Comparison of ENCODE assay signal across 10 mouse cellular contexts in genomic region chr6:115313235-115313738, GRCm38 (mm10). TPM values are rescaled to one million over a fixed set of nuclear protein-coding genes. Genes with fewer than 3 reads are reported as not detected.
DNase-seq lines count a peak whose midpoint lies in the region; ATAC-seq and TF ChIP-seq lines count a peak whose summit lies in the region.
"Had no signal": no experiment of that assay in that cellular context is flagged by ENCODE, and none has a peak within 500 bp of the region (broad histone marks: within the 10 kb centered on the region; RNA-seq: fewer than 3 reads in every experiment).

No protein-coding gene starts in this region.

- peak in 1 of 2 experiments; percentile 54 for DNase-seq in layer of hippocampus, adult 2 months (ENCODE audit: low spot score in 2 of 2)
- DNase-seq in layer of hippocampus, postnatal 14 days (ENCODE audit: low spot score in 2 of 2): no peak
- DNase-seq in ES-E14 (ENCODE audit: low read depth, low spot score): no peak
- peak; percentile 77 to 87 for DNase-seq in cerebellum, adult 2 months
- DNase-seq in left cerebral cortex, postnatal 25 days (ENCODE audit: low spot score in 2 of 2): peak; percentile 36 to 75
- no peak for DNase-seq in ovary, postnatal 14 days (ENCODE audit: low spot score)
- DNase-seq in thymus, postnatal 4 days: no peak
- DNase-seq: gastrocnemius, postnatal 10 days had no signal

- peak overlapping the region; percentile 74 for H3K27ac ChIP-seq in layer of hippocampus, adult 2 months
- no peak overlapping the region for H3K27ac ChIP-seq in ES-E14 (ENCODE audit: insufficient read depth, low read depth, low read length, poor library complexity, severe bottlenecking)
- peak overlapping the region; percentile 32 for H3K27ac ChIP-seq in cerebellum, adult 2 months (ENCODE audit: insufficient read depth, low read length)
- H3K27ac ChIP-seq: embryonic facial prominence, embryonic 12.5 days had no signal

- WGBS in cerebellum, adult 2 months: 4% methylated on average over 9 of the region's 9 CpGs

- no peaks in the 10 kb centered on the region for H3K27me3 ChIP-seq in cerebellum, adult 2 months (ENCODE audit: control insufficient read depth, insufficient read depth, low read length)
- H3K27me3 ChIP-seq: embryonic facial prominence, embryonic 12.5 days had no signal

- no peak overlapping the region; the same call in 1 of the 2 replicates for H3K4me3 ChIP-seq in layer of hippocampus, adult 2 months
- H3K4me3 ChIP-seq in ES-E14 (ENCODE audit: insufficient read depth in 1 of 2, low read depth in 1 of 2, low read length in 2 of 2, poor library complexity in 1 of 2, severe bottlenecking in 1 of 2): no peak overlapping the region
- H3K4me3 ChIP-seq in cerebellum, adult 2 months (replicated peaks; ENCODE audit: insufficient read depth, low read depth, low read length): no peak overlapping the region
- H3K4me3 ChIP-seq: embryonic facial prominence, embryonic 12.5 days had no signal

- no peaks in the 10 kb centered on the region for H3K36me3 ChIP-seq in ES-E14 (ENCODE audit: control insufficient read depth, insufficient read depth, low read length, poor library complexity, severe bottlenecking)
- H3K36me3 ChIP-seq: embryonic facial prominence, embryonic 12.5 days had no signal

- in situ Hi-C loops in ES-E14 (cut with MboI; ENCODE audit: low sequenced_read_pairs in 2 of 2, unreplicated experiment in 2 of 2): no loop called here

- peak; percentile 16; the same call in 1 of the 2 replicates for TF ChIP-seq POLR2A in cerebellum, adult 2 months (IDR thresholded peaks at IDR 0.05; ENCODE audit: borderline replicate concordance, insufficient read depth, low read length)

- H3K4me1 ChIP-seq in ES-E14 (ENCODE audit: control insufficient read depth in 2 of 2, insufficient read depth in 2 of 2, low read length in 2 of 2, poor library complexity in 1 of 2): no peaks in the 10 kb centered on the region
- no peaks in the 10 kb centered on the region for H3K4me1 ChIP-seq in cerebellum, adult 2 months (ENCODE audit: control insufficient read depth, insufficient read depth, low read length)
- H3K4me1 ChIP-seq: embryonic facial prominence, embryonic 12.5 days had no signal

- H3K9ac ChIP-seq in ES-E14 (ENCODE audit: insufficient read depth, low read depth, low read length, poor library complexity, severe bottlenecking): no peak overlapping the region
- H3K9ac ChIP-seq: embryonic facial prominence, embryonic 12.5 days had no signal

- ATAC-seq in megakaryocyte, adult 5-6 weeks (ENCODE audit: poor library complexity, severe bottlenecking): no peak

- no peak for TF ChIP-seq CTCF in layer of hippocampus, adult 2 months (conservative IDR thresholded peaks at IDR 0.05)
- no peak for TF ChIP-seq CTCF in cerebellum, adult 2 months (IDR thresholded peaks at IDR 0.05; ENCODE audit: borderline replicate concordance, insufficient read depth, low read depth, low read length)

- no peaks in the 10 kb centered on the region for H3K9me3 ChIP-seq in ES-E14 (ENCODE audit: control insufficient read depth, insufficient read depth, low read depth, low read length)
- H3K9me3 ChIP-seq: embryonic facial prominence, embryonic 12.5 days had no signal

- intact Hi-C loops in left cerebral cortex, postnatal 25 days (cut with DNase I): loop anchor here (2.0 kb wide), 1 partner anchor 20 kb away; no protein-coding TSS in a partner anchor

TF ChIP-seq in ES-E14, 5 proteins besides CTCF, POLR2A, EP300 and RAD21:
- TF ChIP-seq HCFC1 (IDR thresholded peaks at IDR 0.05; ENCODE audit: borderline replicate concordance, insufficient read depth, low read length) (no peak), CHD2 (IDR thresholded peaks at IDR 0.05; ENCODE audit: low read depth, low read length) (no peak), MAFK (IDR thresholded peaks at IDR 0.05; ENCODE audit: insufficient read depth, low read depth, low read length) (0 out of 2 replicates have a peak, but pooled peaks have one; percentile 17)

RNA-seq across cellular contexts. Expression of gene Pparg, which starts 47.5 kb away (rescaled TPM):
- total RNA-seq in layer of hippocampus, adult 2 months (2021): 1 to 10 TPM; 2.8 to 3.0 TPM
- 1 to 10 TPM; 1.2 TPM for total RNA-seq in layer of hippocampus, postnatal 14 days (2021)
- total RNA-seq in ES-E14 (2012; rRNA removed): 0.26 and 0.85 TPM in 2 replicates
- 2.1 and 2.5 TPM in 2 replicates for polyA plus RNA-seq in cerebellum, adult 2 months (2012; rRNA removed)
- total RNA-seq in left cerebral cortex, postnatal 25 days (2021): 1 to 10 TPM; 5.5 to 6.2 TPM
- 2.8 and 6.5 TPM in 2 replicates for total RNA-seq in megakaryocyte, adult 5-6 weeks (2015)
- 2.0 and 2.7 TPM in 2 replicates for total RNA-seq in megakaryocyte, adult 5-6 weeks (2017)

Comparison
In these comparisons a context has a peak if more than half of its experiments do, and no peak if none do; other contexts are left out.
1. DNase-seq: peak in cerebellum, adult 2 months (2 of 2) and left cerebral cortex, postnatal 25 days (2 of 2); none in layer of hippocampus, postnatal 14 days (0 of 2), ES-E14 (single experiment), ovary, postnatal 14 days (single experiment) and thymus, postnatal 4 days (single experiment).